Mouse (Mus musculus): Measurements from ENCODE around the gene Eef1a1. TPM values are rescaled to one million over a fixed set of nuclear protein-coding genes. Genes with fewer than 3 reads are reported as not detected.

Gene Eef1a1
- 3,731 and 3,838 TPM in 2 replicates for polyA plus RNA-seq (2014; fragmentation: Nextera tagmentation; extraction: Ambion mirVana)

DNA sequence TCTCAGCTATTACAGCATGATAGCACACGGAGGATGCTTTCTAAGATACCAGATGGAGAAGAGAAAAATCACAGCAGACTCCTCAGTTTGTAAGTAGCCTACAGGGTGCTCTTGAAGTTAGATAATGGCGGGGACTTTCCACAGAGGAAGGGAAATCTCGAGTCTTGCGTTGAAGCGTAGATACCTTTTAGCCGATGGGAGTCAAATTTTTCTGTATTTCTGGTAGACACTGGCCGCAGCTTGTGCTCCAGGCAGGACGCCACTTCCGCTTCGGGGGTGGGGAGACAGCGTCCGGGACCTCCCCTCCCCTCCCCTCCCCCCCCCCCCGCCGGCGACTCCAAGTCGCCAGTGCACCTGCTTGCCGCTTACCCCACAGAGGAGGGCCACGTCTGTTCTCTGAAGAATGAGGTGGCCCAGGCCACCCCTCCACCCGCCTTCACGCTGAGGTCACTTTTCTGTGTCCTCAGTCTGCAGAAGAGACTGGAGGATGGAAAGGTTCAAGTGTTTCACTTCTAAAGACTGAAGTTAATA is at the start of gene Eef1a1:
Eef1a1 (minus strand) TSS at position 262 of the 531 bp plus-strand sequence.
- H3K9ac ChIP-seq (ENCODE audit: low read depth, low read length), result peak within 1 kb of the TSS; percentile 67
- H3K4me3 ChIP-seq (ENCODE audit: low read depth, low read length), result peak within 1 kb of the TSS; percentile 46
- peak; percentile 47; the same call in 1 of the 2 replicates for ATAC-seq (replicated peaks; ENCODE audit: insufficient number of reproducible peaks, low FRiP score, low TSS enrichment)
- 3% methylated on average over 15 of the region's 20 CpGs for WGBS (ENCODE audit: insufficient replicate concordance)
- H3K9me3 ChIP-seq (replicated peaks; ENCODE audit: control insufficient read depth, low read length), result no peaks in the 10 kb centered on the region
- peak within 1 kb of the TSS; percentile 46 for H3K27ac ChIP-seq (ENCODE audit: low read depth, low read length)
- H3K27me3 ChIP-seq (ENCODE audit: control insufficient read depth, insufficient read depth, low read length), result no peaks in the 10 kb centered on the region
- H3K4me1 ChIP-seq (ENCODE audit: control insufficient read depth, insufficient read depth, low read length), result no peaks in the 10 kb centered on the region
- H3K36me3 ChIP-seq (ENCODE audit: control insufficient read depth, insufficient read depth, low read length), result no peaks in the 10 kb centered on the region
- peak within 1 kb of the TSS; percentile 62 for H3K4me2 ChIP-seq

DNA sequence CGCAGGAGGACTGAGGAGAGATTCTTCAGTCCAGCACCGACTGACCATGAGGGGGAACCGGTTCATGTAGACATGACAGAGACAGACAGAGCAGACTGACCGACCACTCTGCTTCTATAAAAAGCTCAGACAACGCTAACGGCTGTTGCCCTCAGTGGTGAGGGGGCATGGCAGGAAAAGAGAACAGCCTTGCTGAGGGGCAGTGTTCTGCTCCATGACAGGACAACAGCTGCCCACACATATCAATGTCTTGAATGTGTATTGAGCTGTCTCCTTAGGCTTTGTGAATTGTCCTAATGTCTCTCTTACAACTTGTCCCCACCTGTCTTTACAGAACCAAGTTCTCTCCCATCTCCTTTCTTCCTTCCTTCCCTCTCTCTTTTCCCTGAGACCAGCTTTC is 49.5 kb upstream of the Eef1a1 start:
- H3K4me1 ChIP-seq (ENCODE audit: control insufficient read depth, insufficient read depth, low read length), result peaks cover 15% of the 10 kb centered on the region

DNA sequence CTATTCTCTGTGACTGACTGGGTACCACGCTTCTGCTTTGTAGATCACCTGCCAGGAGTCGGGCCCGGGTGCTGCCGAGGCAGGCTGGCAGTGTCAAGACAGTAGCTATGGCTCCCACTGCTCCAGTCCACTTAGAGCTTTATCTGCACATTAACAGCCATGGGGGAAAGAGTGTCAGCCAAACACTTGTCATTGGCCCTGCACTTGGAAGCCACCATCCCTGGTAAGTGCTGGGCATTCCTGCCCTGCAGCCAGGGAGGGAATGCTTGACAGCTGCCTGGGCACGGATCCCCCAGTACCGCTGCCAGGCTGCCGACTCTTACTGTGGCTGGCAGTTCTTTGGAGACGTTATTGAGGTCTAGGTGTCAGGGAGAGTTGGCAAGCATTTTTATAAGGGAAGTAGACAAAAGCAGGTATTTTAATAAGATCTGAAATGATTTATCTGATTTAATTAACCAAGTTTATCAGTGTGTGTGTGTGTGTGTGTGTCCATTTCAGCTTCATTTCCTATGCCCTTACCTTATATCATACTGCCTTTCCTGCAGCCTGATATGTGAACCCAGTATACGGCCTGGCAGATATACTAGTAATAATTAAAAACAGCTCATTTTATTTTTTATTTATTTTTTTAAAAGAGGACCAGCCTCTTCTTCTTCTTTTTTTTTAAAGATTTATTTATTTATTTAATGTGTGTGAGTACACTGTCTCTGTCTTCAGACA is 48.4 kb upstream of the Eef1a1 start:
- no peak for ATAC-seq (replicated peaks; ENCODE audit: insufficient number of reproducible peaks, low FRiP score, low TSS enrichment)
- 70% methylated on average over 9 of the region's 9 CpGs for WGBS (ENCODE audit: insufficient replicate concordance)
- Histone ChIP-seq H3K9ac (ENCODE audit: low read depth, low read length) (no peak overlapping the region), H3K27ac (ENCODE audit: low read depth, low read length) (no peak overlapping the region), H3K27me3 (ENCODE audit: control insufficient read depth, insufficient read depth, low read length) (no peaks in the 10 kb centered on the region), H3K4me3 (ENCODE audit: low read depth, low read length) (no peak overlapping the region), H3K4me1 (ENCODE audit: control insufficient read depth, insufficient read depth, low read length) (peaks cover 15% of the 10 kb centered on the region), H3K4me2 (no peak overlapping the region), H3K36me3 (ENCODE audit: control insufficient read depth, insufficient read depth, low read length) (no peaks in the 10 kb centered on the region), H3K9me3 (replicated peaks; ENCODE audit: control insufficient read depth, low read length) (no peaks in the 10 kb centered on the region)

More for the DNA sequence above, 49.5 kb upstream of the Eef1a1 start:
- 29% methylated on average over 6 of the region's 6 CpGs for WGBS (ENCODE audit: insufficient replicate concordance)
- ATAC-seq (replicated peaks; ENCODE audit: insufficient number of reproducible peaks, low FRiP score, low TSS enrichment), result no peak
- Histone ChIP-seq H3K27ac (ENCODE audit: low read depth, low read length) (no peak overlapping the region), H3K36me3 (ENCODE audit: control insufficient read depth, insufficient read depth, low read length) (no peaks in the 10 kb centered on the region), H3K9me3 (replicated peaks; ENCODE audit: control insufficient read depth, low read length) (no peaks in the 10 kb centered on the region), H3K9ac (ENCODE audit: low read depth, low read length) (peak overlapping the region; percentile 16; the same call in 1 of the 2 replicates), H3K4me3 (ENCODE audit: low read depth, low read length) (no peak overlapping the region), H3K4me2 (no peak overlapping the region), H3K27me3 (ENCODE audit: control insufficient read depth, insufficient read depth, low read length) (no peaks in the 10 kb centered on the region)

DNA sequence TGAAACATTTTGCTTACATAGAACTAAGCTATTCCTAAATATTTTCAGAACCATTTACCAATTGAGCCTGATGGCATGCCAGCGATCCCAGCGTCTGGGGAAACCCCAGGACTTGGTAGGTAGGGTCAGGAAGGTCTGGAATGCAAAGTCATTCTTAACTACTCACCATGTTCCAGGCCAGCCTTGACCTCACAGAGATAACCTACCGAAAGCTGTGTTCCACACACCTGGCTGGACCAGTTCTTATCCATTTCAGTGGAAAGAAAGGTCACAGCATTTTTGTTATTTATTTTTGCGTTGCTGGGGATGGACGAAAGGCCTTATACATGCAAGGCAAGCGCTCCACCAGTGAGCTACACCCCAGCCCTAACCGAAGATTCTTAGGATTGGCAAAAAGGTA is 45.7 kb upstream of the Eef1a1 start:
- Histone ChIP-seq H3K4me3 (ENCODE audit: low read depth, low read length) (no peak overlapping the region), H3K4me1 (ENCODE audit: control insufficient read depth, insufficient read depth, low read length) (peaks cover 15% of the 10 kb centered on the region), H3K9me3 (replicated peaks; ENCODE audit: control insufficient read depth, low read length) (no peaks in the 10 kb centered on the region), H3K27me3 (ENCODE audit: control insufficient read depth, insufficient read depth, low read length) (no peaks in the 10 kb centered on the region), H3K4me2 (no peak overlapping the region), H3K36me3 (ENCODE audit: control insufficient read depth, insufficient read depth, low read length) (no peaks in the 10 kb centered on the region), H3K9ac (ENCODE audit: low read depth, low read length) (no peak overlapping the region), H3K27ac (ENCODE audit: low read depth, low read length) (no peak overlapping the region)
- ATAC-seq (replicated peaks; ENCODE audit: insufficient number of reproducible peaks, low FRiP score, low TSS enrichment), result no peak
- 81% methylated on average over 7 of the region's 7 CpGs for WGBS (ENCODE audit: insufficient replicate concordance)

DNA sequence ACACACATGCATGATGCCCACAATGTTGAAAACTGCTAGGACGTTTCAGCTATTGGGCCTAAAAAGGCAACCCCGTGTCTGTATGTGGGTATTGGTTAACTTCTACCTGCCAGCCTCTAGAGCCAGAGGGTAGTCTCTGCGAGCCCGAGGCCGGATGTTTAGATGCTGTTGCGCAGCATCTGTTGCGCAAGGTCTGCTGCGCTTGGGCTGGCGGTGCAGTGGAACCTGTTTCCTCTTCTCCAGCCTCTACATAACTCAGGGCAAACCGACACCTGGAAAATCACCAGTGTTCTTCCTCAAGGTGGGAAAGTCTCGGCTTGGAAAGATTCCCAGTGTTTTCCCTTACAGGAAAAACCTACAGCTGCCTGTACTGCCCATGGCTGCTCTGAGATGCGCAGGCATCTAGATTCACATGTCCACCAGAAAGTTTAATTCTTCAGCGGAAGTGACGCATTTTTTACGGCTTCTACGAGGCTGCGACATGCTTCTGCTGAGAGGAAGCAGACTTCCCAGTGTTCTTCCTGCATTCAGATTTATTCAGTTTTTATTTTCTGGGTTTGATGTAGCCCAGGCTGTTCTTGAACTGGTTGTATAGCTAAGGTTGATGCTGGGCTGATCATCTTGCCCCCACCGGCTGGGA is 44.5 kb upstream of the Eef1a1 start:
- no peak overlapping the region for H3K9ac ChIP-seq (ENCODE audit: low read depth, low read length)

DNA sequence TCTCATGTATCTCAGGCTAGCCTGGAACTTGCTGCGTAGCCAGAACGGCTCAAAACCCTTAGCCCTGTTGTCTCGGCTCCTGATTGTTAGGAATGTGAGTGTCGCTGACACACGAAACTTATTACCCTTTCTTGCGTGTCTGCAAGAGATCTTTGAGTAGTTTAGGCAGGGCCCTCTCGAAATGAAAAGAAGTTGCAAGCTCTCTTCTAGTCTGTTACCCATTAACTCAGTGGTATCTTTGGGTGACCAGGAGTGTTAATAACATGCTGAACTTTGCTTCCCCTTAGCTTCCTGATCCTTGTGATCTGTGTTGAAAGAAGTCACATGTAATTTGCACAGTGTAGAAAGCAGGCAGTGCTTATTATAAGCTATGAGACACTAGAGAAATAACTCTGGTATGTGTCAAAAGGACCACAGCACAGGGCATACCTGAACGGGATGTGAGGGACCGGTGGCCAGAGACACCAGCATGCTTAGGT is 43.4 kb upstream of the Eef1a1 start:
- no peak for ATAC-seq (replicated peaks; ENCODE audit: insufficient number of reproducible peaks, low FRiP score, low TSS enrichment)
- 58% methylated on average over 9 of the region's 9 CpGs for WGBS (ENCODE audit: insufficient replicate concordance)
- no peaks in the 10 kb centered on the region for H3K27me3 ChIP-seq (ENCODE audit: control insufficient read depth, insufficient read depth, low read length)
- peaks cover 8% of the 10 kb centered on the region for H3K4me1 ChIP-seq (ENCODE audit: control insufficient read depth, insufficient read depth, low read length)
- no peaks in the 10 kb centered on the region for H3K9me3 ChIP-seq (replicated peaks; ENCODE audit: control insufficient read depth, low read length)
- no peak overlapping the region for H3K4me2 ChIP-seq
- no peak overlapping the region for H3K27ac ChIP-seq (ENCODE audit: low read depth, low read length)
- H3K36me3 ChIP-seq (ENCODE audit: control insufficient read depth, insufficient read depth, low read length), result no peaks in the 10 kb centered on the region
- H3K9ac ChIP-seq (ENCODE audit: low read depth, low read length), result no peak overlapping the region
- no peak overlapping the region for H3K4me3 ChIP-seq (ENCODE audit: low read depth, low read length)

More for the DNA sequence above, 44.5 kb upstream of the Eef1a1 start:
- peaks cover 9% of the 10 kb centered on the region for H3K4me1 ChIP-seq (ENCODE audit: control insufficient read depth, insufficient read depth, low read length)
- no peak overlapping the region for H3K4me3 ChIP-seq (ENCODE audit: low read depth, low read length)
- H3K27me3 ChIP-seq (ENCODE audit: control insufficient read depth, insufficient read depth, low read length), result no peaks in the 10 kb centered on the region
- H3K36me3 ChIP-seq (ENCODE audit: control insufficient read depth, insufficient read depth, low read length), result no peaks in the 10 kb centered on the region
- no peak overlapping the region for H3K4me2 ChIP-seq
- ATAC-seq (replicated peaks; ENCODE audit: insufficient number of reproducible peaks, low FRiP score, low TSS enrichment), result no peak
- no peaks in the 10 kb centered on the region for H3K9me3 ChIP-seq (replicated peaks; ENCODE audit: control insufficient read depth, low read length)
- 78% methylated on average over 18 of the region's 18 CpGs for WGBS (ENCODE audit: insufficient replicate concordance)
- H3K27ac ChIP-seq (ENCODE audit: low read depth, low read length), result no peak overlapping the region

DNA sequence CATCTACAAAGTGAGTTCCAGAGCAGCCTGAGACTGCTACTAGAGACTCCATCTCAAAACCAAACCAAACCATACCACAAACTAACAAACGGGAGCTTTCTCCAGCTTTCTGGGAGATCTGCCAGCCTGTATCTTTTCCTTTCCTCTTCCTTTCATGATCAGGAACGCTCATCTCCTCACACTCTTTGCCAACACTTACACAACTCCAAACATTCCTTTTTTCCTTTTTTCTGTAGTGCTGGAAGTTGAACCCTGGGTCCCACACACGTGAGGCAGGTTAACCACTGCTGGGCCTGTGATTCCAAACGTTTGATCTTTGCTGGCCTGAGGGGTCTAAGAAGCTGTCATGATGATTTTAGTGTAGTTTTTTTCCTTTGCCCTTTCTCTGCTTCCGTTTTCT is 42.9 kb upstream of the Eef1a1 start:
- Histone ChIP-seq H3K4me1 (ENCODE audit: control insufficient read depth, insufficient read depth, low read length) (peaks cover 5% of the 10 kb centered on the region; the same call in 1 of the 2 replicates), H3K9ac (ENCODE audit: low read depth, low read length) (no peak overlapping the region), H3K36me3 (ENCODE audit: control insufficient read depth, insufficient read depth, low read length) (no peaks in the 10 kb centered on the region), H3K27ac (ENCODE audit: low read depth, low read length) (no peak overlapping the region), H3K27me3 (ENCODE audit: control insufficient read depth, insufficient read depth, low read length) (no peaks in the 10 kb centered on the region), H3K9me3 (replicated peaks; ENCODE audit: control insufficient read depth, low read length) (no peaks in the 10 kb centered on the region), H3K4me3 (ENCODE audit: low read depth, low read length) (no peak overlapping the region), H3K4me2 (no peak overlapping the region)
- no peak for ATAC-seq (replicated peaks; ENCODE audit: insufficient number of reproducible peaks, low FRiP score, low TSS enrichment)
- 31% methylated on average over 5 of the region's 5 CpGs for WGBS (ENCODE audit: insufficient replicate concordance)

DNA sequence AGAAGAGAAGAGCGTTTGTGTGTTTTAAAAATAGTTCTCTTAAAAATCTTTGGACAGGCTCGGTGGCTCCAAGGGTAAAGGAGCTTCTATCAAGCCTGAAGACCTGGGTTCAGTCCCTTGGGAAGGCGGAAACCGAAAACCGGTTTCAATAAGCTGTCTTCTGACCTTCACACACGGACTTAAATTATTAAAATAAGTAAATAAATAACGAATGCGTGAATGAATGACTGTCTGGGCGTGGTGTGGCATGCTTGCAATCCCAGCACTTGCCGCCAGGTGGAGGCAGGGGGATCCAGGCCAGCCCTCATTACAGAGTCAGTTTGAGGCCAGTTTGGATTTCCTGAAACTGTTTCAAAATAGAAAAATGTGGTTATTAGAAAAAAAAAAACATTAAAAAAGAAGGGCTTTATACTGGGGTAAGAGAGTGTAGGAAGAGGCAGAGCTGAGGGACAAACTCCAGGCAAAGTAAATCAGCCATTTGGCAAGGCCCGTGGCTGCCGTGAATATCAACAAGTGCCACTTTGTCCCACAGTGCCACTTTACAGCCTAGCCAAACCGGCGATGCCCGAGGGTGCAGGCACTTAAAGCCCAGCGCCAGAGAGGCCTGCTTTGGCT is 38.9 kb upstream of the Eef1a1 start:
- Histone ChIP-seq H3K9ac (ENCODE audit: low read depth, low read length) (peak overlapping the region; percentile 71), H3K4me2 (peak overlapping the region; percentile 77), H3K27ac (ENCODE audit: low read depth, low read length) (peak overlapping the region; percentile 79), H3K36me3 (ENCODE audit: control insufficient read depth, insufficient read depth, low read length) (no peaks in the 10 kb centered on the region), H3K27me3 (ENCODE audit: control insufficient read depth, insufficient read depth, low read length) (no peaks in the 10 kb centered on the region), H3K4me3 (ENCODE audit: low read depth, low read length) (peak overlapping the region; percentile 45), H3K4me1 (ENCODE audit: control insufficient read depth, insufficient read depth, low read length) (peaks cover 8% of the 10 kb centered on the region; the same call in 1 of the 2 replicates), H3K9me3 (replicated peaks; ENCODE audit: control insufficient read depth, low read length) (no peaks in the 10 kb centered on the region)
- peak; percentile 62; the same call in 1 of the 2 replicates for ATAC-seq (replicated peaks; ENCODE audit: insufficient number of reproducible peaks, low FRiP score, low TSS enrichment)
- WGBS (ENCODE audit: insufficient replicate concordance), result 6% methylated on average over 16 of the region's 16 CpGs
